Mouse (Mus musculus) left cerebral cortex, adult 6 months (tissue): ENCODE results near the gene Heatr5b. TPM values are rescaled to one million over a fixed set of nuclear protein-coding genes. Genes with fewer than 3 reads are reported as not detected.

ENCODE experiments used
- long read RNA-seq, 2 experiments: library from polyadenylated mRNA; unstranded; transcript quantifications; one replicate each; pipeline ENCODE4 v2.0.0; 2019 to 2020
- polyA plus RNA-seq: library from polyadenylated mRNA; unstranded; fragments of <200 nt; fragmentation: Nextera tagmentation; gene quantifications from 2 replicates; pipeline ENCODE4 v1.2.3, GENCODE M21; 2021

Gene Heatr5b
- 7.6 and 7.9 TPM in 2 replicates for polyA plus RNA-seq
- long read RNA-seq, experiment 1, full-length matches to known transcripts: 5 of 28 reads
- long read RNA-seq, experiment 1, partial matches to known transcripts: 16 of 28 reads
- long read RNA-seq, experiment 1, other reads (novel, unspliced or antisense): 7 of 28 reads
- long read RNA-seq, experiment 2, partial matches to known transcripts: 5 of 5 reads
- long read RNA-seq, experiment 2, other reads (novel, unspliced or antisense): 0 of 5 reads

GRCm38 (mm10) chr17:78834856-78835835, at the start of gene Heatr5b, which contains the start of gene Gpatch11:
Heatr5b (minus strand) TSS chr17:78835364.
Gpatch11 (plus strand) TSS chr17:78835567.

GRCm38 (mm10) chr17:78882401-78883112, 47.4 kb upstream of the Heatr5b start, which contains the start of gene Eif2ak2:
Eif2ak2 (minus strand) TSS chr17:78882573.

GRCm38 (mm10) chr17:78737096-78737495, 98.1 kb downstream of the Heatr5b start, which contains the start of gene Strn:
Strn (minus strand) TSS chr17:78737196.

Other genes with a start within 250 kb of the Heatr5b start
- gene Strn, start 98.2 kb downstream of the Heatr5b start, polyA plus RNA-seq: 8.0 and 10.5 TPM in 2 replicates
- 46.9 and 54.1 TPM in 2 replicates for gene Gpatch11, start 203 bp upstream of the Heatr5b start, polyA plus RNA-seq
- gene Eif2ak2, start 47.2 kb upstream of the Heatr5b start, polyA plus RNA-seq: 2.4 and 3.2 TPM in 2 replicates
- not detected in 2 replicates for gene Sult6b1, start 71.6 kb upstream of the Heatr5b start, polyA plus RNA-seq
- 178 and 180 TPM in 2 replicates for gene Cebpzos, start 81.1 kb upstream of the Heatr5b start, polyA plus RNA-seq
- gene Cebpz, start 101.7 kb upstream of the Heatr5b start, polyA plus RNA-seq: 32.6 and 36.2 TPM in 2 replicates
- gene Ndufaf7, start 101.8 kb upstream of the Heatr5b start, polyA plus RNA-seq: 82.2 and 87.4 TPM in 2 replicates
- 2.8 and 3.3 TPM in 2 replicates for gene Prkd3, start 185.5 kb upstream of the Heatr5b start, polyA plus RNA-seq
- gene Qpct, start 216.5 kb upstream of the Heatr5b start, polyA plus RNA-seq: 12.4 and 16.2 TPM in 2 replicates